Mouse (Mus musculus): ENCODE data around the gene Slc7a9. TPM values are rescaled to one million over a fixed set of nuclear protein-coding genes. Genes with fewer than 3 reads are reported as not detected.
A peak's percentile ranks its signal among the peaks of the same experiment; 100 is the strongest.

The Slc7a9 gene
- not detected for total RNA-seq (2021)
- long read RNA-seq, result 0 reads

- DNase-seq (ENCODE audit: low spot score in 2 of 2), result no peak
Measured at GRCm38 (mm10) chr7:35447996-35448846, at the start of gene Slc7a9. Slc7a9 (plus strand) TSS chr7:35448796.

- DNase-seq (ENCODE audit: low spot score in 2 of 2), result no peak
Measured at GRCm38 (mm10) chr7:35401169-35401568, 47.4 kb upstream of the Slc7a9 start.

GRCm38 (mm10) chr7:35415226-35415625, 33.4 kb upstream of the Slc7a9 start:
- DNase-seq (ENCODE audit: low spot score in 2 of 2), result no peak

- DNase-seq (ENCODE audit: low spot score in 2 of 2), result no peak
Measured at GRCm38 (mm10) chr7:35415801-35416653, 32.6 kb upstream of the Slc7a9 start.

- DNase-seq (ENCODE audit: low spot score in 2 of 2), result no peak
Measured at GRCm38 (mm10) chr7:35416654-35416948, 32.0 kb upstream of the Slc7a9 start.

- DNase-seq (ENCODE audit: low spot score in 2 of 2), result no peak
Measured at GRCm38 (mm10) chr7:35423071-35423470, 25.5 kb upstream of the Slc7a9 start.

- DNase-seq (ENCODE audit: low spot score in 2 of 2), result no peak
Measured at GRCm38 (mm10) chr7:35428146-35428545, 20.4 kb upstream of the Slc7a9 start.

GRCm38 (mm10) chr7:35435266-35435665, 13.3 kb upstream of the Slc7a9 start:
- DNase-seq (ENCODE audit: low spot score in 2 of 2), result no peak

- DNase-seq (ENCODE audit: low spot score in 2 of 2), result no peak
Measured at GRCm38 (mm10) chr7:35447501-35447900, 1.1 kb upstream of the Slc7a9 start.

- no peak for DNase-seq (ENCODE audit: low spot score in 2 of 2)
Measured at GRCm38 (mm10) chr7:35448867-35449266, 271 bp downstream of the Slc7a9 start.

- DNase-seq (ENCODE audit: low spot score in 2 of 2), result no peak
Measured at GRCm38 (mm10) chr7:35456091-35456814, 7.7 kb downstream of the Slc7a9 start.

GRCm38 (mm10) chr7:35460971-35461370, 12.4 kb downstream of the Slc7a9 start:
- DNase-seq (ENCODE audit: low spot score in 2 of 2), result no peak

- peak; percentile 25 to 66 for DNase-seq (ENCODE audit: low spot score in 2 of 2)
Measured at GRCm38 (mm10) chr7:35465027-35465426, 16.4 kb downstream of the Slc7a9 start.

GRCm38 (mm10) chr7:35467856-35468255, 19.3 kb downstream of the Slc7a9 start:
- no peak for DNase-seq (ENCODE audit: low spot score in 2 of 2)

- DNase-seq (ENCODE audit: low spot score in 2 of 2), result no peak
Measured at GRCm38 (mm10) chr7:35470794-35471193, 22.2 kb downstream of the Slc7a9 start.

GRCm38 (mm10) chr7:35476457-35476856, 27.9 kb downstream of the Slc7a9 start:
- DNase-seq (ENCODE audit: low spot score in 2 of 2), result no peak

GRCm38 (mm10) chr7:35485126-35485525, 36.5 kb downstream of the Slc7a9 start:
- no peak for DNase-seq (ENCODE audit: low spot score in 2 of 2)

- no peak for DNase-seq (ENCODE audit: low spot score in 2 of 2)
Measured at GRCm38 (mm10) chr7:35486553-35486952, 38.0 kb downstream of the Slc7a9 start.

- DNase-seq (ENCODE audit: low spot score in 2 of 2), result peak in 1 of 2 experiments; percentile 63
Measured at GRCm38 (mm10) chr7:35490186-35490585, 41.6 kb downstream of the Slc7a9 start.

- no peak for DNase-seq (ENCODE audit: low spot score in 2 of 2)
Measured at GRCm38 (mm10) chr7:35491005-35491404, 42.4 kb downstream of the Slc7a9 start.

GRCm38 (mm10) chr7:35497516-35497915, 48.9 kb downstream of the Slc7a9 start:
- DNase-seq (ENCODE audit: low spot score in 2 of 2), result peak; percentile 22 to 25

GRCm38 (mm10) chr7:35501995-35502394, 53.4 kb downstream of the Slc7a9 start:
- peak in 1 of 2 experiments; percentile 33 for DNase-seq (ENCODE audit: low spot score in 2 of 2)
